Mouse (Mus musculus) olfactory bulb, adult 2 months (tissue): Measurements from ENCODE around the gene Dcaf17.

Experiments used
- CTCF ChIP-seq: fragments of 200-500 bp; IDR thresholded peaks from 2 replicates; pipeline ENCODE4 v1.5.1; 2012; ENCODE audit warnings: low read depth, mild to moderate bottlenecking, low read length, moderate library complexity; ENCODE audit not compliant: insufficient read depth
- POLR2A ChIP-seq: fragments of 200-500 bp; IDR thresholded peaks from 2 replicates; pipeline ENCODE4 v1.6.1; 2012; ENCODE audit warnings: mild to moderate bottlenecking, low read depth, low read length, moderate library complexity; ENCODE audit not compliant: insufficient read depth

DNA sequence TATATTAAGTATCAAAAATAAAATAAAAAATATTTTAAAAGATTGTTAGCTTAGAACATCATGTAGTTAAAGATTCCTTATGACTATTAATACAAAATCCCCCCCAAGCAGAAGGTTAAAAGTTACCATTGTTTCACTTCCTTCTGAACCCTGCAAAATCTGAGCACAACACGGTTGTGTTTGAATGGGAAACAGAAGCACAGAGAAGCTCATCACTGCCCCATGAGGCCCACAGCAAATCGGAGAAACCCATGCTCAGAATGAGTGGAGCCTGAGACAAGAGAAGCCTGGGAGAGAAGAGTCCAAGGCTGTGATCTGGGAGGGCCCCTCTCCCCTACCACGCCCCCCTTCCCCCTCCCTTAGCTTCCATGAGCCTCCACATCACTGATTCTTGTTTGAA lies 49.6 kb downstream of the Dcaf17 start:
- TF ChIP-seq POLR2A (no peak), CTCF (no peak)
